Mouse (Mus musculus) midbrain, postnatal 0 days (tissue): ENCODE measurements at regions not wholly inside any gene's neighbourhood (a gene's known extent, or its start where the extent isn't known, plus 50 kb on each side); places are given as distances from the start of the nearest gene placed in this dataset.

Source experiments
- ATAC-seq: fragments of 200-750 bp; cut with Nextera tagmentation; 2 replicates; pipeline ENCODE4 v1.8.0; 2017; ENCODE audit warnings: moderate number of reproducible peaks, mild to moderate bottlenecking, moderate TSS enrichment, moderate library complexity; ENCODE audit not compliant: low FRiP score
- DNase-seq: peaks from one replicate; pipeline ENCODE4 v3.0.0-alpha.2; 2015; ENCODE audit warnings: low spot score
- H3K27ac ChIP-seq: fragments of 300-500 bp; sonication (generic); 2 replicates; pipeline ENCODE4 v1.5.1; 2014; ENCODE audit warnings: low read depth, mild to moderate bottlenecking, low read length, mixed read lengths
- H3K27me3 ChIP-seq: fragments of 300-500 bp; sonication (generic); 2 replicates; pipeline ENCODE4 v1.6.1; 2014; ENCODE audit warnings: low read length, control low read depth, mixed read lengths; ENCODE audit not compliant: insufficient read depth
- H3K36me3 ChIP-seq: fragments of 300-500 bp; sonication (generic); 2 replicates; pipeline ENCODE4 v1.6.1; 2014; ENCODE audit warnings: low read length, control low read depth, mixed read lengths; ENCODE audit not compliant: insufficient read depth
- H3K4me1 ChIP-seq: fragments of 300-500 bp; sonication (generic); 2 replicates; pipeline ENCODE4 v1.6.1; 2014; ENCODE audit warnings: mild to moderate bottlenecking, control low read depth, antibody characterized with exemption, low read length, mixed read lengths; ENCODE audit not compliant: insufficient read depth
- H3K4me2 ChIP-seq: fragments of 300-500 bp; sonication (generic); 2 replicates; pipeline ENCODE4 v1.6.1; 2014; ENCODE audit warnings: low read depth, mild to moderate bottlenecking, low read length, mixed read lengths; ENCODE audit not compliant: poor library complexity, severe bottlenecking
- H3K4me3 ChIP-seq: fragments of 300-500 bp; sonication (generic); 2 replicates; pipeline ENCODE4 v1.5.1; 2014; ENCODE audit warnings: low read depth, mild to moderate bottlenecking, low read length, moderate library complexity
- H3K9ac ChIP-seq: fragments of 300-500 bp; sonication (generic); replicated peaks from 2 replicates; pipeline ENCODE4 v1.6.1; 2014; ENCODE audit warnings: mild to moderate bottlenecking, low read length, moderate library complexity, mixed read lengths; ENCODE audit not compliant: poor library complexity, severe bottlenecking
- H3K9me3 ChIP-seq: fragments of 300-500 bp; sonication (generic); 2 replicates; pipeline ENCODE4 v1.6.1; 2016; ENCODE audit warnings: low read length, control low read depth
- CTCF ChIP-seq: IDR thresholded peaks from 2 replicates; pipeline ENCODE4 v1.5.1; 2016; ENCODE audit warnings: antibody characterized with exemption, mild to moderate bottlenecking
- WGBS: fragments of 180-500 bp; shearing (Covaris S2); extraction: QIAGEN DNeasy Blood & Tissue Kit; methylation state at CpG from one replicate; pipeline ENCODE4 v1.1.7; 2014; 5-methylcytosine and 5-hydroxymethylcytosine counted together

DNA sequence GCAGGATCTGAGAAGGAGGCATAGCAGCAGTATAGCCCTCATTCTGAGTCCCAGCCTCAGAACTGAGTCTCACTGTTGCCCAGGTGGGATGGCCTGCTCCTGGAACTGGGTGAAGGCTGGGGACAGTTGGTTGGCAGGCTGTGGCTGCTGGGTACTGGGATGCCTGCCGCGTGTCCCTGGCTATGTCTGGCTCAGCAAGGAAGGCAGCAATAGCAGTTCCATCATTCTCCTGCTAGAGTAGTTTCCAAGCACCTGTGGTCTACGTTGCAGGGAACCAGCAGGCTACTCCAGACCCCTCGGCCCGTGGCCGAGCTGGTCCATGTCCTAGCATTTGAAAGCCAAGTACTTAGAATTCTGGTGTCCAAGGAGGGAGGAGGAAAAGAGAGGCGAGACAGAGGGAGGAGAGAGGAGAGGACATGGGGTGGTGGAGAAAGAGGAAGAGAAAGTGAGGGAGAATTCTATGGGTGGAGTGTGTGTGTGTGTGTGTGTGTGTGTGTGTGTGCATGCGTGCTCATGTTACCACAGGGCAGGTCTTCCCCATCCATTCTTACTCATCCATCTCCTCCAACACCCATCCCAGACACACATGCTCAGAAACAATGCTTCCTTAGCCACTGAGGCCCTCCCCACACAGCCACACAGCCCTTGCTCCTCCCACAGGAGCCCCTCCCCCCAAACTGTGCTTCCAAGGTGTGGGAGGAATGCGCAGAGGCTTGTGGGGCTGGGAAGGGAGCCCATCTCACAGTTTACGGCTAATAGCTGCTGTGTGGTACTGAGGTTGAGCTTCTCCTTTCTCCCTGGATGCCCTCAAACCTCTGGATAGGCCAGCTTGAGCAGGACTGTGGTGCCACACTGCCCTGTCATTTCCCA is 55.3 kb upstream of the Hdac4 start:
- H3K4me3 ChIP-seq: no peak overlapping the region
- no peak for TF ChIP-seq CTCF
- WGBS: 83% methylated on average over 10 of the region's 10 CpGs
- no peaks in the 10 kb centered on the region for H3K4me1 ChIP-seq
- no peaks in the 10 kb centered on the region for H3K9me3 ChIP-seq
- no peak overlapping the region for H3K4me2 ChIP-seq
- H3K36me3 ChIP-seq: no peaks in the 10 kb centered on the region
- no peaks in the 10 kb centered on the region for H3K27me3 ChIP-seq
- no peak overlapping the region for H3K9ac ChIP-seq
- DNase-seq (no peak), ATAC-seq (no peak)
- H3K27ac ChIP-seq: no peak overlapping the region
